Mouse (Mus musculus) stomach, embryonic 15.5 days (tissue): Measurements from ENCODE around the gene Cyb5rl. TPM values are rescaled to one million over a fixed set of nuclear protein-coding genes. Genes with fewer than 3 reads are reported as not detected.

Experiments used
- ATAC-seq: fragments of 200-750 bp; cut with Nextera tagmentation; 2 replicates; pipeline ENCODE4 v1.8.0; 2017; ENCODE audit warnings: low read depth, moderate number of reproducible peaks, moderate TSS enrichment; ENCODE audit not compliant: insufficient read depth, low FRiP score
- H3K27ac ChIP-seq: fragments of 300-500 bp; sonication (generic); 2 replicates; pipeline ENCODE4 v1.5.1; 2015; ENCODE audit warnings: mild to moderate bottlenecking, inconsistent platforms
- H3K27me3 ChIP-seq: fragments of 300-500 bp; sonication (generic); replicated peaks from 2 replicates; pipeline ENCODE4 v1.6.1; 2015; ENCODE audit warnings: inconsistent platforms
- H3K36me3 ChIP-seq: fragments of 300-500 bp; sonication (generic); 2 replicates; pipeline ENCODE4 v1.6.1; 2015; ENCODE audit warnings: inconsistent platforms
- H3K4me1 ChIP-seq: fragments of 300-500 bp; sonication (generic); 2 replicates; pipeline ENCODE4 v1.6.1; 2015; ENCODE audit warnings: inconsistent platforms
- H3K4me2 ChIP-seq: fragments of 300-500 bp; sonication (generic); 2 replicates; pipeline ENCODE4 v1.6.1; 2015; ENCODE audit warnings: mild to moderate bottlenecking, inconsistent platforms
- H3K4me3 ChIP-seq: fragments of 300-500 bp; sonication (generic); replicated peaks from 2 replicates; pipeline ENCODE4 v1.5.1; 2015; ENCODE audit warnings: inconsistent platforms
- H3K9ac ChIP-seq: fragments of 300-500 bp; sonication (generic); 2 replicates; pipeline ENCODE4 v1.6.1; 2015; ENCODE audit warnings: inconsistent platforms
- H3K9me3 ChIP-seq: fragments of 300-500 bp; sonication (generic); 2 replicates; pipeline ENCODE4 v1.6.1; 2016; ENCODE audit warnings: inconsistent platforms
- WGBS: fragments of 180-500 bp; shearing (Covaris S2); methylation state at CpG from one replicate; pipeline ENCODE4 v1.1.7; 2015; 5-methylcytosine and 5-hydroxymethylcytosine counted together
- polyA plus RNA-seq: library from polyadenylated mRNA; unstranded; fragments of >200 nt; fragmentation: Nextera tagmentation; extraction: Ambion mirVana; gene quantifications from 2 replicates; pipeline ENCODE4 v1.2.1, GENCODE M21; 2015

Gene Cyb5rl
- polyA plus RNA-seq, 1 experiment from 2014 or later, result 6.1 TPM

DNA sequence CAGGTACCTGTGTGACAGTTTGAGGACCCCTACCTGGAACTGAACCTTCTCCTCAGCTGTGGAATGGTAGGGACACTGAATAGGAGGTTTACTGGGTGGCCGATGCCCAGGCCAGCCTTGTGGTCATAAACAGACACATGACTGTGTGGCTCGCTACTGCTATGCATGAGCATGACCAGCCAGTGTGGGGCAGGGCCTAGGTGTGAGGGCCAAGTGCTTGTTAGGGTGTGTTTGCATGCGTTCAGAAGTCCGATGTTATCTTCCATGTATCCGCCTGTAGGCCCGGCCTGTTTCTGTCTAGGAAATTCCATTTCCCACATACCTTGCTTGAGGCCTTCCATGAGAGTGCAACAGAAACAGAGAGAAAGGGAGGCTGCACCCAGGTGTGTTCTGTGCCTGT lies 53.9 kb downstream of the Cyb5rl start:
- H3K9me3 ChIP-seq, result no peaks in the 10 kb centered on the region
- 0 out of 2 replicates have a peak, but pooled peaks cover 5% of the 10 kb centered on the region for H3K4me1 ChIP-seq
- H3K4me3 ChIP-seq, result no peak overlapping the region
- no peaks in the 10 kb centered on the region for H3K36me3 ChIP-seq
- no peak overlapping the region for H3K4me2 ChIP-seq
- WGBS, result 79% methylated on average over 6 of the region's 6 CpGs
- no peak overlapping the region for H3K9ac ChIP-seq
- no peaks in the 10 kb centered on the region for H3K27me3 ChIP-seq
- H3K27ac ChIP-seq, result peak overlapping the region; percentile 1; the same call in 1 of the 2 replicates
- ATAC-seq, result no peak

DNA sequence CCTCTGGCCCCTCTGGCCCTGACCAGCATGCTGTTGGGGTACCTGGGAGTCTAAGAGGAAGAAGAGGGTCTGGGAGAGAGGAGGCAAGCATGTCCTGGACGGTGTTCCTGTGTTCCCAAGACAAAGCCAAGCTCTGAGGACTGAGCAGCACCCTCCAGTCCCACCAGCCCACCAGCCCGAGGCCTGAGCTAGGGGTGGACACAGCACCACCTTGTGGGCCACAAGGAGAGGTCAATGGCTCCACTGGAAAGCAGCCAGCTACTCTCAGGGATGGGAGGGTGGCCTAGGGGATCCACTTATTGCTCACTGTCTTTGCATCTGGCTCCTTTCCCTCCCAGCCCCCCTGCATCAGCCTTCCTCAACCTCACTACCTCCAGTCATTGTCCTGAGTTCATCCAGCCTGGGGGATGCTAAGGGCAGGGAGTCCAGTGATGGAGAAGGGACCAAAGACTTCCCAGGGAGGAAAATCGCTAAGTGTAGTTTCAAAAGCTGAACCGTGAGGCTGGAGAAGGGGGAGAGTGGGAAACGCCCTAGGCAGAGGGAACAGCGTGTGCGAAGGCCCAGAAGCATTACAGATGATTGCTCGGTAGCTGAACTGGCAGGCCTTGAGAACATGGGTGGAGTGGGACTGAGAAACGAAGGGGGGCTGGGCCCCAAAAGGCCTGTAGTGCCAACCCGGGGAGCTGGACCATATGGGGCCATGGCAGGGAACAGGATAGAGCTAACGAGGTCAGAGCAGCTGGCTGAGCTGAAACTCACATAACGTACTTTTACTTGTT lies 54.6 kb downstream of the Cyb5rl start:
- WGBS, result 65% methylated on average over 12 of the region's 12 CpGs
- Histone ChIP-seq H3K4me3 (no peak overlapping the region), H3K9ac (no peak overlapping the region), H3K27me3 (no peaks in the 10 kb centered on the region), H3K4me2 (no peak overlapping the region), H3K36me3 (no peaks in the 10 kb centered on the region), H3K4me1 (0 out of 2 replicates have a peak, but pooled peaks cover 5% of the 10 kb centered on the region), H3K9me3 (no peaks in the 10 kb centered on the region), H3K27ac (peak overlapping the region; percentile 1; the same call in 1 of the 2 replicates)
- ATAC-seq, result 0 out of 2 replicates have a peak, but pooled peaks have one; percentile 7

DNA sequence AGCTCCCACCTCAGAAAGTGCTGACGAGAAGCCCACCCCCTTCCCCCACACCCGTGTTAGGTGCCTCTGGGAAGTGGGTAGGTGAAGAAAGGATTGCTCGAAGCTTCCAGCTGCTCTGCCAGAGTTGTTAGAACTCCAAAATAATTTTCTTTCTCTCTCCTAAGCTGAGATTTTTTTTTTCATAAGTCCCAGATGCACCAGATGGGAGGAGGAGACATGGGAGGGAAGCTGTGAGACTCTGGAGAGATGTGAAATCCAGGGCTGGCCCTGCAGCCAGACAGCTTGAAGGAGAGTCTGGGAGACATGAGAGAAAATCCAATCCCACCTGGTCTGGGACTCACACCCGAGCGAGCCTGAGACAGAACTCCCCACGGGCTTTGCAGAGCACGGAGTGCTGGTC lies 57.6 kb downstream of the Cyb5rl start:
- no peak for ATAC-seq
- peaks cover 12% of the 10 kb centered on the region; the same call in 1 of the 2 replicates for H3K4me1 ChIP-seq
- H3K27ac ChIP-seq, result peak overlapping the region; percentile 1; the same call in 1 of the 2 replicates
- H3K4me3 ChIP-seq, result no peak overlapping the region
- H3K9ac ChIP-seq, result no peak overlapping the region
- H3K9me3 ChIP-seq, result no peaks in the 10 kb centered on the region
- WGBS, result 53% methylated on average over 7 of the region's 7 CpGs
- H3K27me3 ChIP-seq, result no peaks in the 10 kb centered on the region
- H3K36me3 ChIP-seq, result no peaks in the 10 kb centered on the region
- H3K4me2 ChIP-seq, result no peak overlapping the region

DNA sequence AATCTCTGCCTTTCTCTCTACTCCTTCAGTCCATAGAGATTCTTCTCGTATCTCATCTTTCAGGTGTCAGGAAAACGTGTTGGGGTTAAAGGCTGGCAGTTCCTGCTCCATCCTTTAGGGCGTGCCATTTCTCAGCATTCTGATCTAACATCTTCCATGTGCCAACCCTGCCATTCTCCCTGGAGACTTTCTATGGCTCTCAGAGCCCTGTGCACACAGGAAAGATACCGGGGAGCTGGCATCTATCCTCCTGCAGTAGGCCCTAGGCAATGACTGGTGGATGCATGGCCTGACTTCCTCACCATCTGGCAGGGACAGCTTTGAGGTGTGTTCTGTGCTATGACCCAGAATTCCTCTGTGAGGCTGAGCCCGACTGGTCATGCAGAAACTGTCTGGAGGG lies 58.3 kb downstream of the Cyb5rl start:
- Histone ChIP-seq H3K36me3 (no peaks in the 10 kb centered on the region), H3K27me3 (no peaks in the 10 kb centered on the region), H3K9me3 (no peaks in the 10 kb centered on the region), H3K27ac (no peak overlapping the region), H3K9ac (no peak overlapping the region), H3K4me2 (no peak overlapping the region), H3K4me1 (peaks cover 12% of the 10 kb centered on the region; the same call in 1 of the 2 replicates), H3K4me3 (no peak overlapping the region)
- WGBS, result 67% methylated on average over 5 of the region's 5 CpGs
- no peak for ATAC-seq

DNA sequence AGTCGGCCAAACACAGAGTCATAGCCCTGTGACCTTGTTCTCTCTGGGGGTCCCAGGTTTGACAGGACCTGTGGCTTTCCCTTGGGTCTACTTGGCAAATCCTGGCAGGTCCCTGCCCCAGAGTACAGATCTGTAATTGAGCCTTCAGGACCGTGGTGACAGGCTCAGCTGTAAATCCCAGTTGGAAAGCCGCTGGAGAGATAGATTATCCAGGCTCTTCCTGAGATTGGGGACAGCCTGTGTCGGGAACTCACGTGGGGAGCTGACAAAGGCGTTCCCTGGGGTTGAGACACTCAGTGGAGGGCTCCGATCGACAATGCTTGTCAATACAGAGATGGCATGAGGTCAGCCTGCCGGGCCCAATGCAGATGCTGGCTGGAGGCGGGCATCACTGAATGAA lies 59.6 kb downstream of the Cyb5rl start:
- no peak overlapping the region for H3K4me3 ChIP-seq
- no peak overlapping the region for H3K4me2 ChIP-seq
- no peak for ATAC-seq
- no peaks in the 10 kb centered on the region for H3K27me3 ChIP-seq
- no peak overlapping the region for H3K9ac ChIP-seq
- no peak overlapping the region for H3K27ac ChIP-seq
- 68% methylated on average over 10 of the region's 10 CpGs for WGBS
- peaks cover 19% of the 10 kb centered on the region; the same call in 1 of the 2 replicates for H3K4me1 ChIP-seq
- H3K36me3 ChIP-seq, result no peaks in the 10 kb centered on the region
- no peaks in the 10 kb centered on the region for H3K9me3 ChIP-seq

DNA sequence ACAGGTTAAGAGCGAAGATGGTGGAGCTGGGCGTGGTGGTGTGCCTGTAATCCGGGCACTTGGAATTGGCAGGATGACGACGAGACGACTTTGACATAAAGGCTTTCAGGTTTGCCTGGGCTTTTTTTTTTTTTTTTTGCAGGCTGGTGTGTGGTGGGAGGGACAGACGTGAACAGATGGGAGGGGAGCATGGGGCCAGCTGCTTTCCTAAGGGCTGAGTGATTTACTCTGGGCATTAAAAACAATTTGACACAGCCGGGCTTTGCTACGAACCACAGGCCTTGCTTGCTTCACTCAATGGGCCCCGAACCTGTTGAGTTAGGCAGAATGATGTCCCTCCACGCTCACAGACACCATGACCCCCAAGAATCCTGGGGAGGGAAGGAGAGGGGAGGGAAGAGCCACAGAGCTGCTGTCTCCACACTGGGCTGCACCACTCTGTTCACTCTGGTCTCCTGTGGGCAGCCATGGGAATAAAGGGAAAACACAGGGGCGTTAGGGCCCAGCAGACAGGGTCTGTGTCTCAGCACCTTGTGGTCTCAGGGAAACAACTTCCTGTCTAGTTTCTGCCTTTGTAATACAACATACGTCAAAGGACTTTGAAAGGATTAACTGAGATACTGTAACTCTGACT lies 60.2 kb downstream of the Cyb5rl start:
- Histone ChIP-seq H3K27me3 (no peaks in the 10 kb centered on the region), H3K9me3 (no peaks in the 10 kb centered on the region), H3K4me3 (no peak overlapping the region), H3K4me1 (peaks cover 19% of the 10 kb centered on the region; the same call in 1 of the 2 replicates), H3K9ac (no peak overlapping the region), H3K27ac (peak overlapping the region; percentile 48; the same call in 1 of the 2 replicates), H3K4me2 (no peak overlapping the region), H3K36me3 (no peaks in the 10 kb centered on the region)
- 48% methylated on average over 13 of the region's 13 CpGs for WGBS
- no peak for ATAC-seq

DNA sequence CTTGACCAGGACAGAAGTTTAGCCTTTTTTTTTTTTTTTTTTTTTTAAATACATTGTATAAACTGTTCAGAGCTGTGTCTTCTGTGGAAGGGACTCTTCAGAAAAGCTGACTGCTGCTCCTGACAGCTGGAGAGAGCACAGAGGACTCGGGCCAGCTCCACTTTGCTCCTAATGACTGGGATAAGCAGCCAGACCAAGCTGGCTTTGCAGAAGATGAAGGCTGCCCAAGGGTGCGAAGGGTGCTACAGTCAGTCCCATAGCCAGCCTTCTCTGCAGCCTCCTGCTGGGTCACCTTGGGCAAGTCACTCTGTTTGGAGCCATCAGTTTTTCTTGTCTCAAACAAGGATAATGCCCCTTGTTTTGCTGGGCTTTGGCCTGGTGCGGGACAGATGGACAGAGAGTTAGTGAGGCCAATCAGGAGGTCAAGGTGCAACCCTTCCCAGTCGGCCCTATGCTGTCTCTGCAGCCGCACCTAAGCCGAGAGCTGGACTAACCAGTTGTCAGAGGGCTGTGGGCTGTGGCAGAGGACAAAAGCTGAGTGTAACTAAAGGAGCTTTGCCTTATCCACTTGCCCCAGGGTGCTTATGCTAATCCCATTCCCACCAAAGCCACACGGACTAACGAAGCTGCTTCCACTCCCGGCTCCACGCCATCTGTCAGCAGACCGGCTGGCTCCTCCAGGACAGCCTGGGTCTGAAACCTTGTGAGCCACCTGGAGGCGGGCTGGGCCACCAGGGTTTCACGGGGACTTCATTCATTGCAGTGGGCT lies 61.3 kb downstream of the Cyb5rl start:
- Histone ChIP-seq H3K4me2 (no peak overlapping the region), H3K9me3 (no peaks in the 10 kb centered on the region), H3K4me1 (peaks cover 19% of the 10 kb centered on the region; the same call in 1 of the 2 replicates), H3K36me3 (no peaks in the 10 kb centered on the region), H3K27ac (peak overlapping the region; percentile 65), H3K4me3 (no peak overlapping the region), H3K27me3 (no peaks in the 10 kb centered on the region), H3K9ac (no peak overlapping the region)
- ATAC-seq, result no peak
- WGBS, result 44% methylated on average over 13 of the region's 13 CpGs

DNA sequence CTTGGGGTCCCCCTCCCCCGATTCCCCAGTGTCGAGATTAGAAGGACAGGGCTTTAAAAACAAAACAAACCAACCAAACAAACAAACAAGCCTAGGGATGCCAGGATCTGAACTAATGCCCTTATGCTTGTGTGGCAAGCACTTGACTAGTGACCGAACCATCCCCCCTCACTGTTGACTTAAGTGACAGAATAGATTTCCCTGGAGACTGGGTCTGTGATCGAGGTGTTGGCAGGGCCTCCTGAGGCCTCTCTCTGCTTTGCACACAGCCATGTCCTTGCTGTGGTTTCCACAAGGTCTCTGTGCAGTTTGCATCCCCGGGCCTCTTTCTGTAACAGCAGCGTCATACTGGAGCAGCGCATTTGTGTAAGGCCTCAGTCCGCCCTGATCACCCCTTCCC lies 62.6 kb downstream of the Cyb5rl start:
- H3K4me1 ChIP-seq, result peaks cover 14% of the 10 kb centered on the region; the same call in 1 of the 2 replicates
- H3K9me3 ChIP-seq, result no peaks in the 10 kb centered on the region
- no peaks in the 10 kb centered on the region for H3K36me3 ChIP-seq
- H3K4me3 ChIP-seq, result no peak overlapping the region
- WGBS, result 75% methylated on average over 8 of the region's 8 CpGs
- no peaks in the 10 kb centered on the region for H3K27me3 ChIP-seq
- no peak overlapping the region for H3K9ac ChIP-seq
- no peak for ATAC-seq
- H3K4me2 ChIP-seq, result no peak overlapping the region
- H3K27ac ChIP-seq, result no peak overlapping the region

DNA sequence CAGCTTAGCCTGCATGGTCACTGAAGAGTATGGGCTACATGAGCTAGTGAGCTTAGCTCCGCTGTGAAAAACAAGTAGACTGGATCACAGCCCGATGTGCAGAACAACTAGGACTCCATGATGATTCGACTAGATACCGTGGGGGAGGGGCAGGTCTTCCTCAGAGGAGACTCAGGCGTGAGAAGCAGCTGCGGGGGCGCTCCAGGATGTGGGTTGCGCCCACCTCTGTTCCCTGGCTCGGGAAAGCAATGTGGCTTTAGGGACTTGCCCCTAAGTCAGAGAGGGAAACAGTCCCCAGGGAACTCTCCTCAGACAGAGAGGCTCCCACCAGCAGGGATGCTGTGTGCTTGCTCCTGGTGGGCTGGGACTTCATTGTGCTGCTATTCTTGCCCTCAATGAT lies 63.7 kb downstream of the Cyb5rl start:
- no peak overlapping the region for H3K4me2 ChIP-seq
- peaks cover 14% of the 10 kb centered on the region; the same call in 1 of the 2 replicates for H3K4me1 ChIP-seq
- H3K36me3 ChIP-seq, result no peaks in the 10 kb centered on the region
- H3K27me3 ChIP-seq, result no peaks in the 10 kb centered on the region
- H3K9me3 ChIP-seq, result no peaks in the 10 kb centered on the region
- 30% methylated on average over 9 of the region's 9 CpGs for WGBS
- no peak overlapping the region for H3K9ac ChIP-seq
- H3K27ac ChIP-seq, result no peak overlapping the region
- no peak for ATAC-seq
- no peak overlapping the region for H3K4me3 ChIP-seq

DNA sequence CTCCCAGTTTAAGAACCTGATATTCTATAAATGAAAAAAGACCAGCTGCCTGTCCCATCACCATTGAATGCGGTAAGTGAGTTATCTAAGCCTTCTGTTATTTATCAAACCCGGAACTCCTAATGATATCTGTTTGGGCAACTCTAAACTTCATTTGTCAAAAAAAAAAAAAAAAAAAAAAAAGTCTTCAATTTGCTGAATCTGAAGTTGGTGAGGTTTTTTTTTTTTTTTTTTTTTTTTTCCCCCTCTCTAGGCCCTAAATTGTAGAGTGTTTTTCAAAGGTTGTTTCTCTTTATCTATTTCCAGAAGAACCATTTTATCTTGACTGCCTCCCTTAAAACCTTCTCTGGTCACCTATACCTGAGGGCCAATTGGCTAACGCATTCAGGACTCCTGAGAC lies 68.1 kb downstream of the Cyb5rl start:
- Histone ChIP-seq H3K27me3 (no peaks in the 10 kb centered on the region), H3K36me3 (0 out of 2 replicates have a peak, but pooled peaks cover 8% of the 10 kb centered on the region), H3K4me1 (peaks cover 12% of the 10 kb centered on the region; the same call in 1 of the 2 replicates), H3K4me2 (no peak overlapping the region), H3K9ac (no peak overlapping the region), H3K27ac (no peak overlapping the region), H3K4me3 (no peak overlapping the region), H3K9me3 (no peaks in the 10 kb centered on the region)
- no peak for ATAC-seq
- WGBS, result 68% methylated on average over 3 of the region's 3 CpGs

DNA sequence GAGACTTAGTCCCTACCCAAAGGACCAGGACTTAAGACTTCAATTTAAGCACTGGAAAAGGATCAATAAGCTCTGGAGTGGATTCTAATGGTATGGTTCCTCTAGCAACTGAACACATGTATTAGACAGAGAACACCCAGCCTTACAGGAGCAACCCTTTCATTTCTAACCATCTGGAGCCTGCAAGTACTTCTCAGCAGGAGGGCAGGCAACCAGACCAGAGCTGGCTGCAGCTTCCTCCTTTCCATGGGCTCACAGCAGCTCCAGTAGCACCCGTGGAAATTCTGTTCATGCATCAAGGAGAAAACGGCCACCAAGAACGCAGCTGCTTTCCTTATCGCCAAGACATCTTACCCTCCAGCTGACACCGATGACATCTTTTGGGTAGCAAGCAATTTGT lies 68.9 kb downstream of the Cyb5rl start:
- Histone ChIP-seq H3K36me3 (0 out of 2 replicates have a peak, but pooled peaks cover 8% of the 10 kb centered on the region), H3K4me3 (no peak overlapping the region), H3K27me3 (no peaks in the 10 kb centered on the region), H3K9me3 (no peaks in the 10 kb centered on the region), H3K4me1 (peaks cover 12% of the 10 kb centered on the region), H3K27ac (no peak overlapping the region), H3K9ac (no peak overlapping the region), H3K4me2 (no peak overlapping the region)
- no peak for ATAC-seq
- WGBS, result 68% methylated on average over 5 of the region's 5 CpGs
